Mouse (Mus musculus) olfactory bulb, adult 2 months (tissue): ENCODE results near the gene Mxi1.

Source experiments
- CTCF ChIP-seq: fragments of 200-500 bp; IDR thresholded peaks from 2 replicates; pipeline ENCODE4 v1.5.1; 2012; ENCODE audit warnings: low read depth, mild to moderate bottlenecking, low read length, moderate library complexity; ENCODE audit not compliant: insufficient read depth
- POLR2A ChIP-seq: fragments of 200-500 bp; IDR thresholded peaks from 2 replicates; pipeline ENCODE4 v1.6.1; 2012; ENCODE audit warnings: mild to moderate bottlenecking, low read depth, low read length, moderate library complexity; ENCODE audit not compliant: insufficient read depth

DNA sequence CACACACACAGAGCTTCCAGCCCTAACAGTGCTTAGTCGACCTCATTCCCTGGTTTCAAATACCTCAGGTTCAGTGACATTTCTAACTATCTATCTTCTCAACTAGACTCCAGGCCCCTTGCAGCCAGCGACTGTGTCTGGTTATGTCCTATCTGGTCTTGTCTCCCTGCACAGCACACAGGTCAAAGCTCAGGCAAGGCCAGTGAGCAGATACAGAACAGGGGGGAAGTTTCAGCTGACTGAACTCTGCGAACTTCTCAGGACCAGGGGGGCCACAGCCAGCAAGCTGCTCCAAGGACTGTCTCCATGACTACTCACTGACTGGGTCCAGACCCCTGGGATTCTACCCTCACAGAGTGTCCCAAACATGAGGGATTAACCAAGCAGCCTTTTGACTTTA, 35.1 kb upstream of the Mxi1 start:
- TF ChIP-seq CTCF = no peak
- no peak for TF ChIP-seq POLR2A
